Mouse (Mus musculus): ENCODE measurements at regions not wholly inside any gene's neighbourhood (a gene's known extent, or its start where the extent isn't known, plus 50 kb on each side); places are given as distances from the start of the nearest gene placed in this dataset.

DNA sequence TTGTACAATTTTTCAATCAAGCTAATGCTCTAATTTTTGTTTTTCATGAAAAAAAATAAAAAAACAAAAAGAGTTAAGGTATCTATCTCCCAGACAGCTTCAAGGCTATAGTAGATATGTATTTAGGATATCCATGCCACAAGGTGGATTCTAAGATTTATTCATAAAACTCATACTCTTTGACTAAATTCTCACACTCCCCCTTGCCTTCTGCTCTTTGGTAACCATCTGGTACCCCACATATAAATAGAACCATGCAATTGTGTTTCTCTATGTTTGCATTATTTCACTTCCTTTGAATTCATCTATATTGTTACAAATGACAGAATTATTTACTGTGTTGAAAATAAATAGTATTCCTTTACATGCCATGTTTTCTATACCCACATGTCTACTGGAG is 287.2 kb downstream of the Gm11232 start:
- TF ChIP-seq EP300 (IDR thresholded peaks at IDR 0.05; ENCODE audit: insufficient read depth, low read depth, low read length) (no peak), CTCF (IDR thresholded peaks at IDR 0.05) (no peak)

Data from heart, adult 2 months (tissue).